Mouse (Mus musculus): ENCODE data around the gene Dgcr8.
"Not testable (repeated sequence)": the region's sequence is repeated elsewhere in the genome, so short reads cannot be mapped to it uniquely, and the experiment has no call there.

Gene Dgcr8

DNA sequence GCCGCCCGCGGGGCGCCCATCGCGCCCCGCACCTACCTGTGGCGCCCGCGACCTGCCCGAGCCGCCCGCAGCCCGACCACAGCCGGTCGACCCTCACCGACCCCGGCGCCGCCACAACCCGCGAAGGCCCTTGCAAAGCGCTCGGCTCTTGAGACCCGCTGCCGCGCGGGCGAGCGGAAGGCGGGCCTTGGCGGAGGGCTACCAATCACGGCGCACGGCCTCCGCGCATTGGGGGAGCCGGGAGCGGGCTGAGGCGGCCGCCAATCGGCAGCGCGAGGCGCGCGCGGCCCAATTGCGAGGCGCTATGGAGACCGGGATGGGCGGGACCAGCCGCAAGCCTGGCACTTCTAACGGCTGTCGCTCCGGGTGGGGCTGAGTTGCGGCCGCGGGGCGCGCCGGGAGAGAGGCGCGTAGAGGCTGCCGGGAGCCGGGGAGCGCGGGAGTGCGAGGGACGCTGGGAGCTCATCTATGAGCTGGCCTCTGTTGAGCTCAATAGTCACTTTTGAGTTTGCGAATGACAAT lies at the start of gene Dgcr8:
TSS of gene Dgcr8 (minus strand) at position 180 of the 522 bp plus-strand sequence.
- peak; percentile 95 to 96 for DNase-seq (ENCODE audit: low read depth in 2 of 2, low spot score in 2 of 2)

DNA sequence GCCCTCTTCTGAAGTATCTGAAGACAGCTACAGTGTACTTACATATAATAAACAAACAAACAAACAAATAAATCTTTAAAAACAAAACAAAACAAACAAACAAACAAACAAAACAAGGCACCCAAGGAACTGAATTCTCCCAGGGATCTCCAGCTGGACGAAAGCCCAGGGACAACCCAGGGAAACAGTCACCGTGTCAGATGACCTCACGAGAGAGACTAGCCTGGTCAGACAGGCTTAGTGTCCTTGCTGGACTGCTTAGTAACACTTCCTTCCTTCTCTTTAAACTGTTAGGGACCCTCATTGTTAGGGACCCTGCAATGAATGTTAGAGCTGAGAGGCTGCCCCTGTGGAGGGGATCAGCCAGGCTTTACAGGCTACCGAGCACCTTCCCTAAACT lies 48.2 kb upstream of the Dgcr8 start:
- DNase-seq (ENCODE audit: low read depth in 2 of 2, low spot score in 2 of 2), result no peak

DNA sequence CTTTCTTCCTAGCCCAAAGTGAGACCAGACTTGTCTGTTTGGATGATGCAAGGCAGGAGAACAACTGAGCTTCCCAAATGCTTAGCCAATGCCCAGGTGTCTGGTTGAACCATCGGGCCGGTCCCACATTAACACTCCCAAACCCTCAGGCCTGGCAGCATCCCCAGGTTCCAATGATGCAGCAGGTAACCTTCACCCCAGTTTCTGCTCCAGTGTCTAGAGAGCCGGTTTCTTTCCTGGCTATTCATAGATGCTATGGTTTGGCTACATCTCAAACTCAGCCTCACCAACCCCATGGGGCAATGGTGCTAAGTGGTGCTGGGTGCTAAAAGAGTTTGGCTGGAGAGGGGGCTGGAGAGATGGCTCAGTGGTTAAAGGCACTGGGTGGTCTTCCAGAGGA lies 46.9 kb upstream of the Dgcr8 start:
- no peak for DNase-seq (ENCODE audit: low read depth in 2 of 2, low spot score in 2 of 2)

DNA sequence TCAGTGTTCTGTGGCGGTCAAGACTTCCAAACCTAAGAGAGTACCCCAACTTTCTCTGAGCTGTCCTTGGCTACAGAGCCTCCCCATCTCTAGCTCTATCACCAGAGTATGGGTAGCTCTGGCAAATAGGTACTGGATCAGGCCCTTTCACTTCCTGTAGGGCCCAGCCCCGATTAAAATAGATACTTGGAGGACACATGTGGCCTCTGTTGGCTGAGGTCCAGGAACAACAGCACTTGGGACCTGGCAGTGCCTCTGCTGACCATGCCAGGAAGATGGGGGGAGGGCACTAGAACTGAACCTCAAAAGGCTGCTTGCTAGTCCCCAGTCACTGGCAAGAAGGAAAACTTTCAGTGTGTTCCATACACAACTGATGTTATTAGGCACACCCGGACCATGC lies 44.9 kb upstream of the Dgcr8 start:
- DNase-seq (ENCODE audit: low read depth in 2 of 2, low spot score in 2 of 2), result no peak

DNA sequence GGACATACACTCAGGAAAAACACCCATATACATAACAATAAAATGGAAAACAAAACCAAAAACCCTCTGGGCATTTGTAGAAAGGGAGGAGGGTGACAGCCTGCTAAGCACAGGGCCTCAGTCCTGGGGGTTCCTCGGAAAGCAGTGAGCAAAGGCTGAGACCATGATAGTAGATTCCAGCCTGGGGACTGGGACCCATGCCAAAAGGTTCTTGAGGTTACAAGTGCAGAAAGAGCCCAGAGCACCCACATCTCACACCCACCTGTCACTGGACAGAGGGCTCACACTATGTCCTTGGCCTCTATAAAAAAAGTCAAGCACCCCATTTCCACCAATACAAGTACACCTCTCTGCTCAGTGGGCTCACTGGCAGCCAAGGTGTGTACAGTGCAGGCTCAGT lies 39.5 kb upstream of the Dgcr8 start:
- no peak for DNase-seq (ENCODE audit: low read depth in 2 of 2, low spot score in 2 of 2)

DNA sequence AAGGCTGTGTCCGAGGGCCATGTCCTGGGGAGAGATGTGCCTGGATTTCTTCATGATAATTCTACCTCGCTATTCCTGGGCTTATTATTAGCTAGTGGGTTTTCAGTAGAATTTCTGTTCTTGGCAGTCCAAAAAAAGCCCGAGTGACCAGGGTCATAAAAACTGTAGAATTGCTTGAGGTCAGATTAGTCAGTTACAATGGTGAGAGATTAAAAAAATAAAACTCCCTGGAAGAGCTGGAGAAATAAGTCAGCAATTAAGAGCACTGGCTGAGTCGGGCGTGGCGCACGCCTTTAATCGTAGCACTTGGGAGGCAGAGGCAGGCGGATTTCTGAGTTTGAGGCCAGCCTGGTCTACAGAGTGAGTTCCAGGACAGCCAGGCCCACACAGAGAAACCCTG lies 38.9 kb upstream of the Dgcr8 start:
- DNase-seq (ENCODE audit: low read depth in 2 of 2, low spot score in 2 of 2), result no peak

DNA sequence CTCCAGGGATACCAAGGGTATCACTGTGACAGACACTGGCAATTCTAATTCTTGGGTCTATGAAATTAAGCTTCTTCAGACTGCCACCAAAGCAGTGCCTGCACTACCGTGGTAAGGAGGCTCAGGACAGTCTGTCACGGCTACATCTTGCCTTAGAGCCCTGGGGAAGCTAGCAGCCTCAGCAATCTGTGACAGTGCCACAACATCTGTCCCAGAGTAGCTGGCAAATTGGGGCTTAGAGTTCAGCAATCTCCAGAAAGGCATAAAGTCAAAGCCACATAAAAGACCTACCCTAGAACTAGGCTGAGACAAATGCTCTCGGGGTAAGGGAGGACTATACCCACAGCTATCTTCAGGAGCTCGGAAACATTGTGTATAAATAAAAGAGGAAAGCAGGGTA lies 36.7 kb upstream of the Dgcr8 start:
- no peak for DNase-seq (ENCODE audit: low read depth in 2 of 2, low spot score in 2 of 2)

DNA sequence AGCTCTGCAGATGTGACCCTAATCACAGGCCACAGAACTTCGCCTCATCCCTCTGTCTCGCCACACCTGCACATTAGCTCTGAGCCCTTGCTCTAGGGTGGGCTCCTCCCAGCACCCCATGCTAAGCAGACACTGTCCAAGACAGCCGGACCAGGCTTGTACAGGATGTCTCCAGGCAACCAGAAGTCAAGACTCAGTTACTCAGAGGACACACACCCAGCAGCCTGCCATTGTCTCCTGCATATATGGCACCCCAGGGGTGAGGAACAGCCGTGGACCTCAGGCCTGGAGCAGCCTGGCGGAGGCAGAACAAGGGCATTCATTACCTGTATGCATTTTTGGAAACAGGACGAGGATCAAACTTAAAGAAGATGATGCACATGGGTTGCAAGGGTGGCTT lies 35.0 kb upstream of the Dgcr8 start:
- no peak for DNase-seq (ENCODE audit: low read depth in 2 of 2, low spot score in 2 of 2)

DNA sequence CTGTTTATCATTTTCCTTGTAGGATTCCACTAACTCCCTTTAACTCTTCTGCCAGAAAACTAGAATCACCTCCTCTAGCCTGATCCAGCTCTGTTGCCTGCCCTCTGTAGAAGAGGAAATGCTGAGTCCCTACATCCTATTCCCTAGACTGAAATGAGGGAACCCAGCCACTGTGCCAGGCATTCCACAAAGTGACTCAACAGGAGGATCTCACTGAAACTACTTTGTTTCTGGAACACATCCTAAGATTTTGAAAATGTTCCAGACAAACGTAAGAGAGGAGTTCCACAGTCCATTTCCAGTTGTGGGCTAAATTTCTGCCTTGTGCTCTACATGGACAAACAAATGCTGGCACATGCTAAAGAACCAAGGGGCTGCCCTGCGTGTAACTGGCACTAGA lies 34.4 kb upstream of the Dgcr8 start:
- no peak for DNase-seq (ENCODE audit: low read depth in 2 of 2, low spot score in 2 of 2)

DNA sequence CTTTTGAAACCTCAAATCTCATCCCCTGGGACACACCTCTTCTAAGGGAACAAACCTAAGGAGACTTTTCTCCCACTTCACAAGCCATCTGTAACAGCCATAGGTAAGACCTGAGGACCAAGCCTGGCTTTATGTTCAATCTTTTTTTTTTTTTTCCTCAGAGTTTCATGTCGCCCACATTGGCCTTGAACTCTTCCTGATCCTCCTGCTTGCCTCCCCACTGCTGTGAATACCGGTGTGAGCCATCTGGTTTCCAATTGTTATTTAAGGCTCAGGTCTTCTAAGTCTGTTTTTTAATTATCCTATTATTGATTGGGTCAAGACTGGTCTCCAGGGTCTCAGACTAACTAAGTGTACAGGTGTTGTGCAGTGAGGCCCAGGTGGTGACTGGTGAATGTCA lies 32.4 kb upstream of the Dgcr8 start:
- DNase-seq (ENCODE audit: low read depth in 2 of 2, low spot score in 2 of 2), result no peak

DNA sequence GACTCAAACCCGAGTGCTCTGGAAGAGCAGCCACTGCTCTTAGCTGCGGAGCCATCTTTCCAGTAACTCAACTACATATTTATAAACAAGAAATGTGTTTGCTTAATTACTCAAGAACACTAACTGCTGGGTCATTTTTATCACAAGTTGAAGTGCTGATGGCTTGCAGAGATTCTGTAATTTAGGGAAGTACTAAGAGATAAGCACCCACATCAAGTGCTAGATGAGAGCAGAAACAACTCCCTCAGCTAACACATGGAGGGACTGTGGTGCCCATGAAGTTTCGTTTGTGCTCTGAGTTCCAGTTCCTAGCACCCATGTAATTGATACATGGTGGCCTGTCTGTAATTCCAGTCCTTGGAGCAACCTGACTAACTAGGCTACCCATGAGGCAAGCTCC lies 29.9 kb upstream of the Dgcr8 start:
- DNase-seq (ENCODE audit: low read depth in 2 of 2, low spot score in 2 of 2), result no peak

DNA sequence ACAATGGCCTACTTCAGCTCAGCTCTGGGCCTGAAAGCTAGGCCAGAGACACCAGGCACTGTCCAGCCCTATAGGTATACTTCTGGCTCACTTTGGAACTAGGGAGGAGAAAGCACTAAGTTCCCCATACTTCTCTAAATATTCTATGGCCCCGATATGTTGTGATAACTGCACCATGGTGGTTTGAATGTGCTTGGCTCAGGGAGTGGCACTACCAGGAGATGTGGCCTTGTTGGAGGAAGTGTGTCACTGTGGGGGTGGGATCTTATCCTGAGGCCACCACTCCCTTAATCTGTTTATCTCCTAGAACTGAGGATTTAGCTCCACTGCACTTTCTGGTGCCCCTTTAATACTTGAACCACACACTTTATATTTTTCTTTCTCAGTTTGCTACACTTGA lies 19.1 kb upstream of the Dgcr8 start:
- DNase-seq (ENCODE audit: low read depth in 2 of 2, low spot score in 2 of 2), result no peak

DNA sequence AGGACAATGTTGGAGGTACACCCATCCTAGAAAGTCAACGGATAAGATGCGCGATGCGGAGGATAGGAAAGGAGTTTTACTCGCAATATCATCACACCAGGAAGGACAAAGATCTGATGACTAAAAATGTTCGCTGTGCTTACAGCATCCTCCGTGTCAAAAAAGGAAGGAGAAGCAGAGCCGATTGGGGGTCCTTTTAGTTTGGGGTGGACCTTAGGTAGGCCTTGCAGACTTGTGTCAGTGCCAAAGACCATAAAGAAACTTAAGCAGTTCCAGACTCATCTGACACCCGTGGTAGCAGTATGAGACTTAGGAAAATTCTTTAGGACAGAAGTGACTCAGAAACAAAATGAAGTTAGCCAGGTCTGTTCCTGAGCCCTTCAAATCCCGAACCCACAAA lies 568 bp upstream of the Dgcr8 start:
- DNase-seq (ENCODE audit: low read depth in 2 of 2, low spot score in 2 of 2), result not testable (repeated sequence)

DNA sequence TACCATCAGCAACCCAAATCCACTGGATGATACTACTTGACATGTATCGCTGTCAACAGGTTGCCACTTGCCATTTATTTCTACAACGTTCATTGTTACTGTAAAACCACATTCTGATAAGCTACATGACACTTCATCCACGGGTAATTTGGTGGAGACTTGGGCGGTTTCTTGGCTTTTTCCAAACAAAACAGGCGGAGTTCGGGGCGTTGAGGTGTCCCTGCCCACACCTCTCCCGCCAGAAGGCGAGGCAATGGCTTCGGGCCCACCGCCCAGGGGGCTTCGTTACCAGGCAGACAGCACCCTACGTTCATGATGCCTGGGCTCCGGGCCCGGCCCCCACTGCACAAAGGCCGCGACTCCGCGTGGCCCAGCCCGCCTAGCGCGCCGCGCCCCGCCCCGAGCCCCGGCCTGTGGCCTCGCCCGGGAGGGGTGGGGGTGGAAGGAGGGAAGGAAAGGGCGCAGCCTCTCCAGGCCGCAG lies 425 bp downstream of the Dgcr8 start:
- no peak for DNase-seq (ENCODE audit: low read depth in 2 of 2, low spot score in 2 of 2)

DNA sequence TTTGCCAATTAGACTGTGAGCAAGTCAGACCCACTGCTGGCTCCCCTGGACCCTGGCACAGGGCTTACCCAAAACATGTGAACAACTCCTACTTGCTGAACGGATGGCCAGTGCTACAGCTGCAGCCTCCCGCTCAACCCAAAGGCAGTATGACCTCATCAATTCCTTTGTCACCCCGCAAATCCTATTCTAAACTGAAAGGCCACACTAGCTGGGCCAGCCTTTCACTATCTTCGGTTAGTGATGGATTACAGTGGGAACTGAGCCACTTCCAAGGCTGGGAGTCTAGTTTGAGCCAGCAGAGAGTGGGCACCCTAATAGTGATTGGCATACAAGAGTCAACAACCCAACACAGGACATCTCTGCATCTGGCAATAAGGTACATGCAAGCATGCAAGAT lies 880 bp downstream of the Dgcr8 start:
- no peak for DNase-seq (ENCODE audit: low read depth in 2 of 2, low spot score in 2 of 2)

DNA sequence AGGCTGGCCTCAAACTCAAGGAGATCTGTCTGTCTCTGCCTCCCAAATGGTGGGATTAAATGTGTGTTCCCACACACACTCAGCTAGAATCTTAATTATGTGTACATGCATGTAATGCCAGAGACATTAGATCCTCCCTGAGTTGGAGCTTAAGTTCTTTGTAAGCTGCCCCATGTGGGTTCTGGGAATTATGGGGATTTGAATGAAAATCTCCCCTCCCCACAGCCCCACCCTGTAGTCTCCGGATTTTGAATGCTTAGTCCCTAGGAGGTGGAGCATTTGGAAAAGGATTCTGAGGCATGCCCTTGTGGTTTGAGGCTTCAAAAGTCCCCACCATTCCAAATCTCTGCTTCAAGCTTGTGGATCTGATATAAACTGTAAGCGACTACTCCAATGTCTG lies 13.9 kb downstream of the Dgcr8 start:
- DNase-seq (ENCODE audit: low read depth in 2 of 2, low spot score in 2 of 2), result no peak

DNA sequence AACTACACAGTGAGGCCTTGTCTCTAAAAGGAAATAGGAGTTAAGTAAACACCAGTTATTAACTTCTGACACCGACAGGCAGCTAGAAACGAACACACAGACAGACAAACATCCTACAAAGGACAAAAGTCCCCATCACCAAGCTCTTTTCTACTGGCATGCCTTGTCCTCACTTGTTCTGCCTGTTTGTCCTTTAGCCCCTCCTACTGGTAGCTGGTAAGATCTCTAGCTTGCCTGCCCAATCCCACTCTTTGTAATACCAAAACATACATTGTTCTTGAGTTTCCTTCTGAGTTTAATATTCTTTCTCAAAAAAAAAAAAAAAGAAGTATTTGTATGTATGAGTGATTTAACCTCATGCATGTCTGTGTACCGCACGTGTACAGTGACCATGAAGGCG lies 20.9 kb downstream of the Dgcr8 start:
- no peak for DNase-seq (ENCODE audit: low read depth in 2 of 2, low spot score in 2 of 2)

DNA sequence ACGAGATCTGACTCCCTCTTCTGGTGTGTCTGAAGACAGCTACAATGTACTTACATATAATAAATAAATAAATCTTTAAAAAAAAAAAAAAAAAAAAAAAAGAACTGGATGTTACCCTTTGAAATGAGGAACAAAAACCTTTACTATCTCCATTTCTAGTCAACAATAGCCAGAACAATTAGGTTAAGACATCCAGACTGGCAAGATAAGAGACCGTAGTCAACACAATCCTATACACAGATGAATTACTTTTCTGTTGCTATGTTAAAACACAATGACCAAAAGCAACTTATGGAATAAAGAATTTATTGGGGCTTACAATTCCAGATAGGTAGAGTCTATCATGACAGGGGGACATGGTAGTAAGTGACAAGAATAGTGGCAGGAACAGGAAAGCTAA lies 24.0 kb downstream of the Dgcr8 start:
- no peak for DNase-seq (ENCODE audit: low read depth in 2 of 2, low spot score in 2 of 2)

DNA sequence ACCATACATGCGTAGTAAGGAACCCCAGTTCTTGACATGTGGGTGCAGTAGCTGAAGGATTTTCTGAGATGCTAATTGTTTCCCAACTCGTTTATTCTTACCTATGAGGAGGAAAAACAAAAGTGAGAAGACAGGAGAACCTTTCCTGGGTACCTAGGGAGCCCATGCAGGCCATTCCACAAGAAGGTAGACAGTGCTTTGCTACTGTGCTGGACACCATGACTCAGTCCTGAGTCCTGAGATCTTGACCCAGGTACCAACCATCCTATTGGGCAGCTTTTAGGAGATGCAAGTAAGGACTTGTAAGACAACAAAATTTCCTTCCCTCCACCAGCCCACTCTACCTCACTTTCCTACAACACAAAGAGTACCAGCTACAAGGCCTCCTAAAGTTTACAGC lies 30.8 kb downstream of the Dgcr8 start, which contains the start of gene Gm49776:
TSS of gene Gm49776 (minus strand) at position 101 of the 400 bp plus-strand sequence.
- no peak for DNase-seq (ENCODE audit: low read depth in 2 of 2, low spot score in 2 of 2)

DNA sequence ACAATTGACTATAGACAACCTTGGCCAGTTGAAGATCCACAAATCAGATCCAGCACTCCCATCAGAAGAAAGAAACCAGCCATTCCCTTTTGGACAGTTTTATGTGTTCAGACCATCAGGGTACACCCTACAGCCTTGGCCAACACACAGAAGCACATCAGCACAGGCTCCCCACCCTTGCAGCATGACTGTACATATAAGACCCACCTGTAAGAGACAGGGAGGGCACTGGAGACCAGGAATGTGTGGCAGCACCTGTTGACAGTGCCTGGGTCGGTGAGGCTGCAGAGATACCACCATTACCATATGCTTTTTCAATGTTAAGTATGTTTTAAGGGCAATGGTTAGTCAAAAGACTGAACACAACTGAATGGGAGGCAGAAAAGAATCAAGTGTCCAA lies 35.2 kb downstream of the Dgcr8 start:
- no peak for DNase-seq (ENCODE audit: low read depth in 2 of 2, low spot score in 2 of 2)

DNA sequence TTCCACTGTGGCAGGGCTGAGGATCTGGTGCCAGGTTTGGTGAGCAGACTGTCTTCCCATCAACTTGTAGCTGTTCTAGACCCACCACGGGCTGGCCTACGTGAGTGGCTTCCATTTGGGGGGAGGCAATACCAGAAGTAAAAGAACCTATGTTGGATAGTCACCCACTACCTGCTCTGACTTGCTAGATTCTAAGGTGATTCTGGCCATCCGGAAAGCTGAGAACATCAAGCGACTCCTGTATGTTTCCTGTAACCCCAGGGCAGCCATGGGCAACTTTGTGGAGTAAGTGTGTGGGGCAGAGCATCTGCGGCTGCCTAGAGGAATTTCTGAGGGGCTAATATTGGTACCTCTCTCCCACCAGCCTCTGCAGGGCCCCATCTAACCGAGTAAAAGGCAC lies 36.3 kb downstream of the Dgcr8 start:
- no peak for DNase-seq (ENCODE audit: low read depth in 2 of 2, low spot score in 2 of 2)

DNA sequence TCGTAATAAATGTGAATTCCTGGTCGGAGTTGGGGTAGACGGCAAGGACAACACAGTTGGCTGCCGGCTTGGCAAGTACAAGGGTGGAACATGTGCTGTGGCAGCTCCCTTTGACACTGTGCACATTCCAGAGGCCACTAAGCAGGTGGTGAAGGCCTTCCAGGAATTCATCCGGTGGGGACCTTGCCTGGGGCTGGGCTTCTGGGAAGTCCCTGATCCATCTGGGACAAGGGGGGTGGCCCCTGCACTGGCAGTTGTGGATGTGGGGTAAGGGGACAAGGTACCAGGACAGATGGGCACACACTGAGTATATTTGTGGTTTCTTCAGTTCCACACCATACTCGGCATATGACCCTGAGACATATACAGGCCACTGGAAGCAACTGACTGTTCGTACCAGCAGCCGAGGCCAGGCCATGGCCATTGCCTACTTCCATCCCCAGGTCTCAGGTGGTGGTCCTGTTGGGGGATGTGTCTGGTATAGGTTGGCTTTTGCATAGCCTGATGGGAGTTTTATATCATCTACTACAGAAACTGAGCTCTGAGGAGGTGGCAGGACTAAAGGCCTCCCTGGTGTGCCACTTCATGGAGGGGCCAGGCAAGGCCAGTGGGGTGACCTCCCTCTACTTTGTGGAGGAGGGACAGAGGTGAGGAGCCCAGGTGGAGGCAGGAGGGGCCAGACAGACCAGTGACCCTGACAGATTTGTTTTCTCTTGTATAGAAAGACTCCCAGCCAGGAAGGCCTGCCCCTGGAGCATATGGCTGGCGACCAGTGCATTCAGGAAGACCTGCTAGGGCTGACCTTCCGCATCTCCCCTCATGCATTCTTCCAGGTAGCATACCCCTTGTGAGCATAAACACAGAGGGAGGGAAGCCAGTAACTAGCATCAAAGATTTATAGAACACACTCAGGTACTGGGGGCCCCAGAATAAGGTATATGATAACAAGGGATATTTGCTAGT lies 37.9 kb downstream of the Dgcr8 start:
- DNase-seq (ENCODE audit: low read depth in 2 of 2, low spot score in 2 of 2), result no peak

DNA sequence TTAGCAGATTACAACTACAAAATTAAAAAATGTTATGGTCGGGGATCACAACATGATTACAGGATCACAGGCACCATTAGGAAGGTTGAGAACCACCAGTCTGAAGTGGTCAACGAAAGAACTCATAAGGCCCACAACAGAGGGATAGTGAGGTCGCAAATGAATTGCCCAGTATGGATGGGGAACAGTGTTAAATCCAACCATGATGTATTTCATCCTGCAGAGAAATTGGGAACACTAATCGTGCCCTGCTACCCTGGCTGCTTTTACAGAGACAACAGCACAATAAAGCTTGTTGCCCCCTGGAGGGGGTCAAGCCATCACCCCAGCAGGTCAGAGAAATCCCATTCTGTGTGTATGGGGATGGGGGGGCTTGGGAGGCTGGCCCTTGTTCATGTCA lies 38.8 kb downstream of the Dgcr8 start:
- no peak for DNase-seq (ENCODE audit: low read depth in 2 of 2, low spot score in 2 of 2)

Data from CD8-positive naive resting alpha-beta T cell, adult 2 months (primary cell).